Mouse (Mus musculus) liver, embryonic 15.5 days (tissue): ENCODE results near the gene Ssx2ip. TPM values are rescaled to one million over a fixed set of nuclear protein-coding genes. Genes with fewer than 3 reads are reported as not detected.

ENCODE experiments used
- ATAC-seq: fragments of 200-750 bp; cut with Nextera tagmentation; 2 replicates; pipeline ENCODE4 v1.8.0; 2017; ENCODE audit warnings: moderate number of reproducible peaks, mild to moderate bottlenecking, moderate library complexity; ENCODE audit not compliant: insufficient read depth
- H3K27ac ChIP-seq: fragments of 300-500 bp; sonication (generic); replicated peaks from 2 replicates; pipeline ENCODE4 v1.5.1; 2015; ENCODE audit warnings: mild to moderate bottlenecking, inconsistent platforms
- H3K27me3 ChIP-seq: fragments of 300-500 bp; sonication (generic); 2 replicates; pipeline ENCODE4 v1.6.1; 2015; ENCODE audit warnings: mild to moderate bottlenecking, inconsistent platforms
- H3K36me3 ChIP-seq: fragments of 300-500 bp; sonication (generic); replicated peaks from 2 replicates; pipeline ENCODE4 v1.6.1; 2015; ENCODE audit warnings: moderate library complexity, mild to moderate bottlenecking, inconsistent platforms
- H3K4me1 ChIP-seq: fragments of 300-500 bp; sonication (generic); replicated peaks from 2 replicates; pipeline ENCODE4 v1.6.1; 2015; ENCODE audit warnings: inconsistent platforms
- H3K4me2 ChIP-seq: fragments of 300-500 bp; sonication (generic); 2 replicates; pipeline ENCODE4 v1.6.1; 2015; ENCODE audit warnings: moderate library complexity, mild to moderate bottlenecking, inconsistent platforms
- H3K4me3 ChIP-seq: fragments of 300-500 bp; sonication (generic); replicated peaks from 2 replicates; pipeline ENCODE4 v1.5.1; 2015; ENCODE audit warnings: mild to moderate bottlenecking, inconsistent platforms
- H3K9ac ChIP-seq: fragments of 300-500 bp; sonication (generic); 2 replicates; pipeline ENCODE4 v1.6.1; 2015; ENCODE audit warnings: moderate library complexity, mild to moderate bottlenecking, inconsistent platforms
- H3K9me3 ChIP-seq: fragments of 300-500 bp; sonication (generic); replicated peaks from 2 replicates; pipeline ENCODE4 v1.6.1; 2016; ENCODE audit warnings: inconsistent platforms
- WGBS: fragments of 180-500 bp; shearing (Covaris S2); methylation state at CpG from one replicate; pipeline ENCODE4 v1.1.7; 2015; ENCODE audit warnings: mixed read lengths; ENCODE audit not compliant: insufficient replicate concordance; 5-methylcytosine and 5-hydroxymethylcytosine counted together
- polyA plus RNA-seq: library from polyadenylated mRNA; unstranded; fragments of >200 nt; fragmentation: Nextera tagmentation; extraction: Ambion mirVana; gene quantifications from 2 replicates; pipeline ENCODE4 v1.2.1, GENCODE M21; 2015

Gene Ssx2ip
- polyA plus RNA-seq, 1 experiment from 2014 or later: 81.7 TPM

- Histone ChIP-seq H3K27ac (no peak overlapping the region), H3K27me3 (no peaks in the 10 kb centered on the region), H3K4me2 (no peak overlapping the region), H3K4me1 (peaks cover 13% of the 10 kb centered on the region; the same call in 1 of the 2 replicates), H3K4me3 (no peak overlapping the region), H3K9me3 (no peaks in the 10 kb centered on the region), H3K36me3 (peaks cover 99% of the 10 kb centered on the region), H3K9ac (no peak overlapping the region)
- ATAC-seq: no peak
- WGBS: 89% methylated on average over 11 of the region's 11 CpGs
Observed at GRCm38 (mm10) chr3:146435533-146435932, 31.1 kb downstream of the Ssx2ip start.

GRCm38 (mm10) chr3:146436114-146436513 lies 31.7 kb downstream of the Ssx2ip start:
- no peak overlapping the region for H3K4me2 ChIP-seq
- WGBS: 92% methylated on average over 8 of the region's 8 CpGs
- peaks cover 98% of the 10 kb centered on the region for H3K36me3 ChIP-seq
- no peak for ATAC-seq
- H3K4me3 ChIP-seq: no peak overlapping the region
- H3K9me3 ChIP-seq: no peaks in the 10 kb centered on the region
- no peak overlapping the region for H3K9ac ChIP-seq
- H3K4me1 ChIP-seq: peaks cover 13% of the 10 kb centered on the region; the same call in 1 of the 2 replicates
- H3K27me3 ChIP-seq: no peaks in the 10 kb centered on the region
- H3K27ac ChIP-seq: no peak overlapping the region

GRCm38 (mm10) chr3:146440011-146440410 lies 35.6 kb downstream of the Ssx2ip start:
- H3K4me3 ChIP-seq: no peak overlapping the region
- no peak for ATAC-seq
- H3K4me1 ChIP-seq: no peaks in the 10 kb centered on the region
- WGBS: 88% methylated on average over 12 of the region's 12 CpGs
- H3K27ac ChIP-seq: no peak overlapping the region
- H3K9ac ChIP-seq: no peak overlapping the region
- H3K27me3 ChIP-seq: no peaks in the 10 kb centered on the region
- peaks cover 93% of the 10 kb centered on the region for H3K36me3 ChIP-seq
- H3K4me2 ChIP-seq: no peak overlapping the region
- no peaks in the 10 kb centered on the region for H3K9me3 ChIP-seq

GRCm38 (mm10) chr3:146440422-146440821 lies 36.0 kb downstream of the Ssx2ip start:
- H3K36me3 ChIP-seq: peaks cover 93% of the 10 kb centered on the region
- 89% methylated on average over 7 of the region's 7 CpGs for WGBS
- H3K4me3 ChIP-seq: no peak overlapping the region

GRCm38 (mm10) chr3:146442484-146442883 lies 38.0 kb downstream of the Ssx2ip start:
- Histone ChIP-seq H3K9me3 (no peaks in the 10 kb centered on the region), H3K27ac (no peak overlapping the region), H3K36me3 (peaks cover 82% of the 10 kb centered on the region), H3K4me1 (no peaks in the 10 kb centered on the region), H3K4me3 (no peak overlapping the region), H3K9ac (no peak overlapping the region), H3K27me3 (no peaks in the 10 kb centered on the region), H3K4me2 (no peak overlapping the region)
- no peak for ATAC-seq
- WGBS: 87% methylated on average over 7 of the region's 7 CpGs

More at GRCm38 (mm10) chr3:146440422-146440821, 36.0 kb downstream of the Ssx2ip start:
- Histone ChIP-seq H3K4me2 (no peak overlapping the region), H3K27ac (no peak overlapping the region), H3K9ac (no peak overlapping the region), H3K9me3 (no peaks in the 10 kb centered on the region), H3K27me3 (no peaks in the 10 kb centered on the region), H3K4me1 (no peaks in the 10 kb centered on the region)
- ATAC-seq: no peak

- Histone ChIP-seq H3K36me3 (peaks cover 77% of the 10 kb centered on the region), H3K27ac (no peak overlapping the region; the same call in 1 of the 2 replicates)
- 91% methylated on average over 8 of the region's 8 CpGs for WGBS
Observed at GRCm38 (mm10) chr3:146442936-146443335, 38.5 kb downstream of the Ssx2ip start.

GRCm38 (mm10) chr3:146443380-146443779 lies 38.9 kb downstream of the Ssx2ip start:
- WGBS: 77% methylated on average over 7 of the region's 7 CpGs
- peaks cover 73% of the 10 kb centered on the region for H3K36me3 ChIP-seq

More at GRCm38 (mm10) chr3:146442936-146443335, 38.5 kb downstream of the Ssx2ip start:
- no peak for ATAC-seq
- H3K9ac ChIP-seq: no peak overlapping the region
- no peak overlapping the region for H3K4me2 ChIP-seq
- no peaks in the 10 kb centered on the region for H3K9me3 ChIP-seq
- H3K4me1 ChIP-seq: no peaks in the 10 kb centered on the region
- H3K4me3 ChIP-seq: no peak overlapping the region
- no peaks in the 10 kb centered on the region for H3K27me3 ChIP-seq

GRCm38 (mm10) chr3:146444880-146445279 lies 40.4 kb downstream of the Ssx2ip start:
- Histone ChIP-seq H3K9me3 (no peaks in the 10 kb centered on the region), H3K36me3 (peaks cover 59% of the 10 kb centered on the region), H3K27ac (no peak overlapping the region), H3K27me3 (no peaks in the 10 kb centered on the region), H3K9ac (no peak overlapping the region), H3K4me3 (no peak overlapping the region), H3K4me1 (peaks cover 13% of the 10 kb centered on the region), H3K4me2 (no peak overlapping the region)
- 86% methylated on average over 7 of the region's 7 CpGs for WGBS
- no peak for ATAC-seq

More at GRCm38 (mm10) chr3:146443380-146443779, 38.9 kb downstream of the Ssx2ip start:
- no peak overlapping the region for H3K4me3 ChIP-seq
- H3K27ac ChIP-seq: no peak overlapping the region
- H3K27me3 ChIP-seq: no peaks in the 10 kb centered on the region
- ATAC-seq: peak; percentile 21; the same call in 1 of the 2 replicates
- H3K4me2 ChIP-seq: no peak overlapping the region
- 0 out of 2 replicates have a peak, but pooled peaks cover 4% of the 10 kb centered on the region for H3K4me1 ChIP-seq
- H3K9me3 ChIP-seq: no peaks in the 10 kb centered on the region
- no peak overlapping the region for H3K9ac ChIP-seq

- no peaks in the 10 kb centered on the region for H3K9me3 ChIP-seq
- ATAC-seq: no peak
- H3K4me2 ChIP-seq: no peak overlapping the region
- H3K27me3 ChIP-seq: no peaks in the 10 kb centered on the region
- WGBS: 86% methylated on average over 5 of the region's 5 CpGs
- no peak overlapping the region for H3K27ac ChIP-seq
- H3K36me3 ChIP-seq: peaks cover 37% of the 10 kb centered on the region
- H3K4me1 ChIP-seq: peaks cover 31% of the 10 kb centered on the region
- H3K4me3 ChIP-seq: no peak overlapping the region
- no peak overlapping the region for H3K9ac ChIP-seq
Observed at GRCm38 (mm10) chr3:146447156-146447555, 42.7 kb downstream of the Ssx2ip start.

- H3K4me2 ChIP-seq: no peak overlapping the region
- H3K4me1 ChIP-seq: peaks cover 31% of the 10 kb centered on the region
- WGBS: 81% methylated on average over 3 of the region's 3 CpGs
- H3K27ac ChIP-seq: no peak overlapping the region
- H3K4me3 ChIP-seq: no peak overlapping the region
- H3K36me3 ChIP-seq: peaks cover 32% of the 10 kb centered on the region
- ATAC-seq: no peak
- H3K9ac ChIP-seq: no peak overlapping the region
- no peaks in the 10 kb centered on the region for H3K27me3 ChIP-seq
- no peaks in the 10 kb centered on the region for H3K9me3 ChIP-seq
Observed at GRCm38 (mm10) chr3:146447598-146447997, 43.2 kb downstream of the Ssx2ip start.

GRCm38 (mm10) chr3:146448372-146448771 lies 43.9 kb downstream of the Ssx2ip start:
- Histone ChIP-seq H3K4me2 (no peak overlapping the region), H3K4me3 (no peak overlapping the region), H3K4me1 (peaks cover 31% of the 10 kb centered on the region), H3K9me3 (no peaks in the 10 kb centered on the region), H3K27ac (no peak overlapping the region), H3K9ac (no peak overlapping the region), H3K27me3 (no peaks in the 10 kb centered on the region), H3K36me3 (peaks cover 25% of the 10 kb centered on the region)
- no peak for ATAC-seq
- WGBS: 46% methylated on average over 10 of the region's 10 CpGs

GRCm38 (mm10) chr3:146448969-146449368 lies 44.5 kb downstream of the Ssx2ip start:
- ATAC-seq: no peak
- H3K9me3 ChIP-seq: no peaks in the 10 kb centered on the region
- peaks cover 31% of the 10 kb centered on the region for H3K4me1 ChIP-seq
- H3K27ac ChIP-seq: no peak overlapping the region
- H3K36me3 ChIP-seq: peaks cover 19% of the 10 kb centered on the region
- WGBS: 47% methylated on average over 6 of the region's 6 CpGs
- no peak overlapping the region for H3K4me3 ChIP-seq
- no peaks in the 10 kb centered on the region for H3K27me3 ChIP-seq
- no peak overlapping the region for H3K9ac ChIP-seq
- H3K4me2 ChIP-seq: no peak overlapping the region
